Mouse (Mus musculus) embryonic facial prominence, embryonic 13.5 days (tissue): ENCODE measurements at regions not wholly inside any gene's neighbourhood (a gene's known extent, or its start where the extent isn't known, plus 50 kb on each side); places are given as distances from the start of the nearest gene placed in this dataset.
"Not testable (repeated sequence)": the region's sequence is repeated elsewhere in the genome, so short reads cannot be mapped to it uniquely, and the experiment has no call there.

Experiments
- ATAC-seq: fragments of 200-750 bp; cut with Nextera tagmentation; 2 replicates; pipeline ENCODE4 v1.8.0; 2017; ENCODE audit warnings: low read depth; ENCODE audit not compliant: insufficient number of reproducible peaks, insufficient read depth, low FRiP score, low TSS enrichment
- H3K27ac ChIP-seq: fragments of 300-500 bp; sonication (generic); 2 replicates; pipeline ENCODE4 v1.5.1; 2015; ENCODE audit warnings: moderate library complexity, mild to moderate bottlenecking, inconsistent platforms
- H3K27me3 ChIP-seq: fragments of 300-500 bp; sonication (generic); 2 replicates; pipeline ENCODE4 v1.6.1; 2015; ENCODE audit warnings: mild to moderate bottlenecking, inconsistent platforms
- H3K36me3 ChIP-seq: fragments of 300-500 bp; sonication (generic); 2 replicates; pipeline ENCODE4 v1.6.1; 2015; ENCODE audit warnings: mild to moderate bottlenecking, inconsistent platforms
- H3K4me1 ChIP-seq: fragments of 300-500 bp; sonication (generic); 2 replicates; pipeline ENCODE4 v1.6.1; 2015; ENCODE audit warnings: inconsistent platforms
- H3K4me2 ChIP-seq: fragments of 300-500 bp; sonication (generic); 2 replicates; pipeline ENCODE4 v1.6.1; 2015; ENCODE audit warnings: moderate library complexity, mild to moderate bottlenecking, inconsistent platforms
- H3K4me3 ChIP-seq: fragments of 300-500 bp; sonication (generic); 2 replicates; pipeline ENCODE4 v1.5.1; 2015; ENCODE audit warnings: mild to moderate bottlenecking, inconsistent platforms
- H3K9ac ChIP-seq: fragments of 300-500 bp; sonication (generic); 2 replicates; pipeline ENCODE4 v1.6.1; 2015; ENCODE audit warnings: mild to moderate bottlenecking, inconsistent platforms
- H3K9me3 ChIP-seq: fragments of 300-500 bp; sonication (generic); 2 replicates; pipeline ENCODE4 v1.6.1; 2016; ENCODE audit warnings: inconsistent platforms
- WGBS: fragments of 180-500 bp; shearing (Covaris S2); methylation state at CpG from one replicate; pipeline ENCODE4 v1.1.7; 2015; ENCODE audit warnings: mixed read lengths; 5-methylcytosine and 5-hydroxymethylcytosine counted together

DNA sequence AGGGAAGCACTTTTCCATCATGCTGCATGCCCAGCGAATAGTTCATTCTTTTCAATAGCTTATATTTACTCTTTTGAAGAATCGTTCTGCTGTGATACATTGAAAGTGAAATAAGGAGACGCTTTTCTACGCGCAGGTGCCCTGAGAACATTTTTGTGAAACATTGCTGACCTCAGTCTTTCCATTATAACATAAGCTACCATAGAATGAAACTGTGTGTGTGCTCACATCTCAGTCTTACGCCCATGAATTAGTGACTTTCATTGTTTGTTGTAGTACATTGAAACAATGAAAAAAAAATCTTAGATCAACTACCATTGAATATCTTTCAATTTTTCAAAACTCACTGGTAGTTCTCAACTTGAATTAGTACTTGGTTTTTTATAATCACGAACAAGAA is 219.2 kb downstream of the Pten start:
- H3K4me3 ChIP-seq = no peak overlapping the region
- H3K36me3 ChIP-seq = no peaks in the 10 kb centered on the region
- H3K4me2 ChIP-seq = no peak overlapping the region
- ATAC-seq = no peak
- no peaks in the 10 kb centered on the region for H3K27me3 ChIP-seq
- H3K9ac ChIP-seq = no peak overlapping the region
- H3K9me3 ChIP-seq = no peaks in the 10 kb centered on the region
- 91% methylated on average over 7 of the region's 7 CpGs for WGBS
- peaks cover 8% of the 10 kb centered on the region for H3K4me1 ChIP-seq
- H3K27ac ChIP-seq = no peak overlapping the region

DNA sequence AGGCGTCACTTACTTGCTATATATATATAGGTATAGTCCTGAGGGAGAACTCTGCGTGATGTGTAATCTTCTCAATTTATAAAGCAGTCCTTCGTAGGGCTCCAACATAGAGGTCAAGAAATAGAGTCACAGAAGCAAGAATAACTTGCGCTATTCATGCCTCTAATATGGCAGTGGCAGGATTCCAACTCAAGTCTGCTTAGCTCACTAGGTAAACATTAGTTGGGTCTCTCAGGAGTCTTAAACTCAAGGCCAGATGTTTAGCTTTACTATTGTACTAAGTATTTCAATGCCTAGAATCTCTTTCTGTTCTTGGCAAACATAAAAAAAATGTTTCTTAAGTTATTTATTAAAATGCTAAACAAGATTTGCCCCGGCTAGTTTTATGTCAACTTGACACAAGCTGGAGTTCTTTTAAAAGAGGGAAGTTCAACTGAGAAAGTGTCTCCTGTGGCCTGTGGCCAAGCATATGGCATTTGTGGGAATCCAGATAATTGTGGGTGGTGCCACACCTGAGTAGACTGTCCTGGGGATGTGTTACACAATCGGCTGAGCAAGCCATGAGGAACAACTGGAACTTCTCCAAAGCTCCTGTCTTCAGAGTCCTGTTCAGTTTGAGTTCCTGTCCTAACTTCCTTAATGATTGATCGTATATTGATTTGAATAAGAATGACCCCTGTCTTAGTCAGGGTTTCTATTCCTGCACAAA is 220.9 kb downstream of the Pten start:
- 76% methylated on average over 7 of the region's 7 CpGs for WGBS
- Histone ChIP-seq H3K36me3 (no peaks in the 10 kb centered on the region), H3K4me1 (peaks cover 8% of the 10 kb centered on the region), H3K9ac (no peak overlapping the region), H3K9me3 (no peaks in the 10 kb centered on the region), H3K27me3 (no peaks in the 10 kb centered on the region), H3K4me3 (no peak overlapping the region), H3K4me2 (no peak overlapping the region), H3K27ac (no peak overlapping the region)
- ATAC-seq = no peak

DNA sequence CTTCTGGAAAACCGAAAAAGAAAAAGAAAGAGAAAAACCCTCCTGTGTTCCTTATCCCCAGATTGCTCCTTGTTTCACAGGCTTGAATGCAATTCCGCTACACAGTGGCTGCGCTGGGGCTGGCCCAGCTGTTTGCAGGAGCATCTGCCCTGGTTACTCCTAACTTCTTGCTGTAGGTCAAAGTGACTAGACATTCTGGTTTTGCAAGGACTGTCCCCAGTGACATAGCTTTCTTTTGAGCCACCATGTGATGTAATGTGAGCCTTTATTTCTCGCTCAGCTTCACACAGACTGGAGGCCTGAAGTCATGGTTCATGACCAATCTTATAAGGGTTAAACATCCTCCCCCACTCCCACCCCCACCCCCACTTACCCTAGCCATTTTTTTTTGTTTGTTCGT is 222.8 kb downstream of the Pten start:
- no peak for ATAC-seq
- H3K4me2 ChIP-seq = no peak overlapping the region
- peaks cover 2% of the 10 kb centered on the region for H3K4me1 ChIP-seq
- H3K9me3 ChIP-seq = no peaks in the 10 kb centered on the region
- H3K36me3 ChIP-seq = no peaks in the 10 kb centered on the region
- no peak overlapping the region for H3K4me3 ChIP-seq
- no peak overlapping the region for H3K9ac ChIP-seq
- no peak overlapping the region for H3K27ac ChIP-seq
- WGBS = 59% methylated on average over 5 of the region's 5 CpGs
- no peaks in the 10 kb centered on the region for H3K27me3 ChIP-seq

DNA sequence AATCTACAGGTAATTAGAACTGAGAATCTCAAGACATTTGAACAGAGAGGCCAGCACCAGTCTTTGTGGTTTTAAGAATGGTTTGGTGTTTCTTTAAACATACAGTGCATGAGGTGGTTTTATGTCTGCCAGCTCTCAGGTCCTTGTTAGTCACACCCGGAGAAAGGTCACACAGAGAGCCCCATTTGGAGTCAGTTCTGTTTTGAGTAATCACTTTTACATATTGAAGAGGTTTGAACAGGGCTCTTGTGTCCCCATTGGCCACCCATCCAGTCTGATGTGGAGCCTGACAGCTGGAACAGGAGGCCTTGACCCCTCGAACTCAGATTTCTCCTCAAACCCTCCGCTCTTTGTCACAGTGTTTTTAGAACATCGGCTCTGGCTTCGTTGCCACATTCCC is 231.4 kb downstream of the Pten start:
- Histone ChIP-seq H3K9ac (no peak overlapping the region), H3K4me3 (no peak overlapping the region), H3K27me3 (no peaks in the 10 kb centered on the region), H3K36me3 (no peaks in the 10 kb centered on the region), H3K27ac (no peak overlapping the region), H3K9me3 (no peaks in the 10 kb centered on the region), H3K4me1 (peaks cover 8% of the 10 kb centered on the region), H3K4me2 (no peak overlapping the region)
- WGBS = 46% methylated on average over 5 of the region's 5 CpGs
- no peak for ATAC-seq

DNA sequence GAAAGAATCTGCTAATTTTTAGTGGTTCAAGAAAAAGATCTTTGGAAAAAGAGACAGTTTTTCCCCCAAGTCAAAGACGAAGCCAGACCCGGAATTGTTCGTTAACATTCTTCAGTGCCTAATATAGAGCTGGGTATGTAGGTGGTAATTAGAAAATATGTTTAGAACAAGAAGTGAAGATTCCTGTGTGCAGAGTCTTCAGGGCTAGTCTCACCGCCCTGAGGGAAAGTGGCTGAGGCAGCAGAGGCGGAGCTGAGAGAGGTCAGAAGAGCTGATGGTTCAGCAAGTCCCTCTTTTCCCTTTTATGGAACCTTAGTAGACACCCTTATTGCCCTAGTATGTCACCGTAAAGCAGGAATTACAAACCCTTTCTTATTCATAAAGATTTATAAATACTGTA is 232.0 kb downstream of the Pten start:
- H3K4me3 ChIP-seq = no peak overlapping the region
- H3K27ac ChIP-seq = no peak overlapping the region
- H3K4me1 ChIP-seq = peaks cover 8% of the 10 kb centered on the region
- H3K9me3 ChIP-seq = no peaks in the 10 kb centered on the region
- H3K27me3 ChIP-seq = no peaks in the 10 kb centered on the region
- H3K9ac ChIP-seq = no peak overlapping the region
- 67% methylated on average over 6 of the region's 6 CpGs for WGBS
- H3K36me3 ChIP-seq = no peaks in the 10 kb centered on the region
- ATAC-seq = no peak
- no peak overlapping the region for H3K4me2 ChIP-seq

DNA sequence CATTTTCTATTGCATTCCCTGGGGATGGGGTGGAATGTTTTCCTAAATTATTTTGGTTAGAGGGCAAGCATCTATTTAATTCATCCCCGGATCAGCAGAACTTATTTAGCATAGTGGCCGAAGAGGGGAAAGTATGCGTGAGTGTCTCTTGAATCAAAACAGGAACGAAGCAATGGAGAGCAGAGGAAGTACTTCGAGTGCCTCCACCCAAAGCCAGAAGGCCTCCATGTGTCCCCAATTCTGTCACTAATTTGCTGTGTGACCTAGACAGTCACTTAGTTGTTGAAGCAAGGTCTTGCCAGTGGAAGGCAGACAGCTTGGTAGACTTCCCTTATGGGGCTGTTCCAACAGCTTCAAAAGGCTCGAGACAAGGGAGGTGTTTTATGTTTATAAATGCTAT is 233.3 kb downstream of the Pten start:
- no peaks in the 10 kb centered on the region for H3K9me3 ChIP-seq
- no peak overlapping the region for H3K4me2 ChIP-seq
- no peak overlapping the region for H3K4me3 ChIP-seq
- no peaks in the 10 kb centered on the region for H3K36me3 ChIP-seq
- WGBS = 59% methylated on average over 6 of the region's 6 CpGs
- peaks cover 8% of the 10 kb centered on the region for H3K4me1 ChIP-seq
- no peaks in the 10 kb centered on the region for H3K27me3 ChIP-seq
- H3K27ac ChIP-seq = no peak overlapping the region
- ATAC-seq = no peak
- no peak overlapping the region for H3K9ac ChIP-seq

DNA sequence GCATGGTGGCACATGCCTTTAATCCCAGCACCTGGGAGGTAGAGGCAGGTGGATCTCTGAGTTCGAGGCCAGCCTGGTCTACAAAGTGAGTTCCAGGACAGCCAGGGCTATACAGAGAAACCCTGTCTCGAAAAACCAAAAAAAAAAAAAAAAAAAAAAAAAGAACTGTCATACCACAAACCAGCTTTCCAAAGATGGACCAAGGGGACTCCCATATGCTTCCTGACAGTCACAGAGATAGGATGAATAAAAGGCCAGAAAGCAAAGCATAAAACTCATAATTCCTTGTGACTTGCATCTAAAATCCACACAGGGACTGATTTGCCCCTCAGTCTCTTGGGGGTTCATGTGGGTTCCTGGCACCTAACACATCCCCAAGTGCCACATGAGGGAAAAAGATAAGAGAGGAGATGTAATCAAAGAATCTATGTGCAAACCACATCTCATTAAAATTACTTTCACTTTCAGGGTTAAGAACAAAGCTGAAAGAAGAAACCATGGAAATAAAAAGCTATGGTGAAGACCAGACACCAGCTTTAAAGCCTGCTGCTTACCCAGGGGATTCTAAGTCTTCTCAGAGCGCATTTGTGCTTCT is 241.4 kb downstream of the Pten start:
- H3K27ac ChIP-seq = no peak overlapping the region
- no peak overlapping the region for H3K9ac ChIP-seq
- no peak overlapping the region for H3K4me3 ChIP-seq
- H3K36me3 ChIP-seq = no peaks in the 10 kb centered on the region
- H3K9me3 ChIP-seq = no peaks in the 10 kb centered on the region
- peaks cover 7% of the 10 kb centered on the region; the same call in 1 of the 2 replicates for H3K4me1 ChIP-seq
- no peak overlapping the region for H3K4me2 ChIP-seq
- WGBS = 78% methylated on average over 3 of the region's 3 CpGs
- H3K27me3 ChIP-seq = no peaks in the 10 kb centered on the region
- no peak for ATAC-seq

DNA sequence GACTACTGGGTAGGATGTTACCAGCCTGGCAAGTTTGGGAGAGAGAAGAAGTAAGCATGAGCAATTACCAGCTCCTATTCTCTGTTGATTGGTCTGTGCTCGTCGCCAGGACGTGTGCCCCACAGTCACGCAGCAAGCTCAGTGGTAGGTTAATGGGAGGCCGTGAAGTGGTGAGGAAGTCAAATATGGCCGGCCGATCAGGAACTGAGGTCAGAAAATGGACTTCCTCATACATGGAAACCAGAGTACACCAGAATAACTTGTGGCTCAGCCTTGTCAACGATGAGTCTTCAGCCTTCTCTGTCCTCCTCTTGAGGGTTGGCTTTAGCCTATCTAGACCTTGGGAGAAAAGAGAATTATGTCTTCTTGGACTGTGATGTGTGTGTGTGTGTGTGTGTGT is 250.3 kb downstream of the Pten start:
- H3K9me3 ChIP-seq = no peaks in the 10 kb centered on the region
- H3K4me3 ChIP-seq = no peak overlapping the region
- H3K36me3 ChIP-seq = no peaks in the 10 kb centered on the region
- no peak overlapping the region for H3K27ac ChIP-seq
- peaks cover 28% of the 10 kb centered on the region for H3K4me1 ChIP-seq
- no peak for ATAC-seq
- no peaks in the 10 kb centered on the region for H3K27me3 ChIP-seq
- no peak overlapping the region for H3K4me2 ChIP-seq
- 88% methylated on average over 8 of the region's 8 CpGs for WGBS
- H3K9ac ChIP-seq = no peak overlapping the region

DNA sequence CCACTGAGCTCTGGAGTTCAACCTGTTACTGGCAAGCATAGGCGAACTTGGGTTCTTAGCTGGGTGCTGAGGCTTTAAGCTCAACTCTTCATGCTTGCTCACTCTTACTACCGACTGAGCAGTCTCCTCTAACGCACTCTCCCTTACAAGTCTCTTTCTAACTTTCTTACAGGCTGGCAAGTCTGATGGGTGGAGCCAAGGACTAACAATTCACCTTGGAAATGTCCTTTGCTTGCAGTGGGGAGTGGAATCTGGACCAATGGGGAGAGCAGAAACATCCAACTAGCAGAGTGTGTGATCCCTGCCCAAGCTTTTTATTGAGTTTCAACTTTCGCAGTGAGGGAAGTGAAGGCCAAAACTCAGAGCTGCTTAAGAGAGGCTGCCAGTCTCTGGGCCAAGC is 250.8 kb downstream of the Pten start:
- WGBS = 84% methylated on average over 4 of the region's 4 CpGs
- H3K4me3 ChIP-seq = no peak overlapping the region
- H3K9ac ChIP-seq = no peak overlapping the region
- no peak for ATAC-seq
- H3K36me3 ChIP-seq = no peaks in the 10 kb centered on the region
- no peaks in the 10 kb centered on the region for H3K27me3 ChIP-seq
- H3K4me2 ChIP-seq = no peak overlapping the region
- no peak overlapping the region for H3K27ac ChIP-seq
- no peaks in the 10 kb centered on the region for H3K9me3 ChIP-seq
- H3K4me1 ChIP-seq = peaks cover 28% of the 10 kb centered on the region

DNA sequence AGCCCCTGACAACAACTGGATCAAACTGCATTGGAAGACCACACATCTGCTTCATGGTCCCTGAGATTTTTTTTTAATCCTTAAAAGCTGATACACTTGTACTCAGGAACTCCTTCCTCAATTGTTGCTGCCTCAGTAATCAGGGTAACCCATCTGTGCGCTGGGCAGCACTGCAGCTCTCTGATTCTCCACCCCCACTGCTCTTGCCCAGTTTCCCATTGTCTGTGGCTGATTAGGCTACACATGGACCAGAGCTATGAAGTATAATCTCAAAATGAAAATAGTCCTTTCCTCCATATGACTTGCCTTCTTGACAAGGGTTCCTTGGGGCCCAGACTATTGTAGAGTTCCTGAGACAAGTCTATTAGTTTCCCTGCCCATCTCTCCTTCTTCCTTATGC is 251.5 kb downstream of the Pten start:
- Histone ChIP-seq H3K4me1 (peaks cover 25% of the 10 kb centered on the region), H3K36me3 (no peaks in the 10 kb centered on the region), H3K27ac (no peak overlapping the region), H3K9ac (no peak overlapping the region), H3K4me2 (no peak overlapping the region), H3K27me3 (no peaks in the 10 kb centered on the region), H3K4me3 (no peak overlapping the region), H3K9me3 (no peaks in the 10 kb centered on the region)
- WGBS = 73% methylated on average over 1 of the region's 1 CpGs
- no peak for ATAC-seq

DNA sequence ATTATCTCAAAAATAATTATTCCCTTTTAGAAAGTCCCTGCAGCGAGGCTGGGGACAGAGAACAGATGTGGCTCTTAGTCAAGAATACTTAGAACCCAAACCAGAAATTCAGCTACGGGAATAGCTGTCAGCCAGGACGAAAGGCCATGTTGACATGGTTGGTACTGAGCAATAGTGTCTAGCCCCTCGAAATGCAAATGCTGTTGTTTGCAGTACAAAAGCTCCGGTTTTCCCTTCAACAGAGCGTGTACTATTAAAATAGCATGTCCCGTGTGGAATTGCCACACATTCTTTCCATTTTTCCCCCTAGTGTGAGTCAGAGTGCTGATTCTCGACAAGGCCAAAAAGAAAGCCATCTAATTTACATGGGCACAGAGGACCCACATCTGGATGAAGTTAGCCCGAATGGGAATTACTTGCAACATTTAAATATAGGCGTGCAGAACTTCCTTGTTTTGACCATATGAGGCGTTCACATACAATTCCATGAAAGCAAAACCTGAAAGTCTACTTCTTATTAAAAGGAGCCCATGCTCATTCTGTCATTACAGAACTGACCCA is 253.7 kb downstream of the Pten start:
- H3K36me3 ChIP-seq = no peaks in the 10 kb centered on the region
- peak; percentile 62; the same call in 1 of the 2 replicates for ATAC-seq
- H3K4me1 ChIP-seq = peaks cover 25% of the 10 kb centered on the region
- no peaks in the 10 kb centered on the region for H3K27me3 ChIP-seq
- 37% methylated on average over 11 of the region's 11 CpGs for WGBS
- peak overlapping the region; percentile 87 for H3K27ac ChIP-seq
- H3K9me3 ChIP-seq = peaks cover 2% of the 10 kb centered on the region; the same call in 1 of the 2 replicates
- no peak overlapping the region for H3K9ac ChIP-seq
- H3K4me3 ChIP-seq = no peak overlapping the region
- peak overlapping the region; percentile 14; the same call in 1 of the 2 replicates for H3K4me2 ChIP-seq

DNA sequence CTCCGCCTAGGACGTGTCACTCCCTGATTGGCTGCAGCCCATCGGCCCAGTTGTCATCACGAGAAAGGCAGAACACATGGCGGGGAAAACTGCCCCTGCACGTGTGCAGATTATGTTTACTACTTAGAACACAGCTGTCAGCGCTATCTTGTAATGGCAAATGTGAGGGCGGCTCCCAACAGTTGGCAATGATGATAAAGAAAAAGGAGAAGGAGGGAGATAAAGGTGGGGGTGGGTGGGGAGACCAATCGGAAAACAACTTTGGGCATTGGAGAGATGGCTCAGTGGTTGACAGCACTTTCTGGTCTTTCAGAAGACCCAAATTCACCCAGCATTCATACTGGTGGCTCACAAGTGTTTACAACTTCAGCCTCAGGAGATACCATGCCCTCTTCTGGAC is 257.6 kb downstream of the Pten start:
- ATAC-seq, H3K36me3 ChIP-seq, H3K4me2 ChIP-seq, H3K27me3 ChIP-seq, H3K4me3 ChIP-seq, H3K27ac ChIP-seq, H3K9me3 ChIP-seq, H3K9ac ChIP-seq: not testable (repeated sequence)
- H3K4me1 ChIP-seq = peaks cover 25% of the 10 kb centered on the region
- WGBS = 92% methylated on average over 9 of the region's 9 CpGs
